Mouse (Mus musculus): ENCODE data around the gene Nolc1. TPM values are rescaled to one million over a fixed set of nuclear protein-coding genes. Genes with fewer than 3 reads are reported as not detected.
"Not testable (repeated sequence)": the region's sequence is repeated elsewhere in the genome, so short reads cannot be mapped to it uniquely, and the experiment has no call there.

The Nolc1 gene
- total RNA-seq, 1 experiment from 2014 or later = 59.2 TPM

DNA sequence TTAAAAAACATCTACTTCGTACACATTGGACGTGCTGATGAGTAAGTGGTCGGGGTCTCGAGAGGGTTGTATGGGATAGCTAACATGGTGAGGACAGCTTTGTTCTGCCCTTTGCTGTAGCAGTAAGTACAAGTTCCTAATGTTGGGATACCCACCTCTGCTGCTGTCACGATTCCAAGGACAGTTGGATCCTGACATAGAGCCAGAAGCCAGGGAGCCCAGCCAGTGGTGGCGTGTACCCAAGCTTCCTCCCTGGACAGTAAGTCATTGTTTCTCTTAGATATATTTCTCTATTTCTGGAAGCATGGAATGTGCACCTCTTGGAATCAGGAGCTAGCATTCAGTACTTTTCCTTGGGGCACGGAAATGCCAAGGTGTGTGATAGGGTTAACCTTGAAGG lies 12.2 kb downstream of the Nolc1 start:
- DNase-seq = peak; percentile 41

DNA sequence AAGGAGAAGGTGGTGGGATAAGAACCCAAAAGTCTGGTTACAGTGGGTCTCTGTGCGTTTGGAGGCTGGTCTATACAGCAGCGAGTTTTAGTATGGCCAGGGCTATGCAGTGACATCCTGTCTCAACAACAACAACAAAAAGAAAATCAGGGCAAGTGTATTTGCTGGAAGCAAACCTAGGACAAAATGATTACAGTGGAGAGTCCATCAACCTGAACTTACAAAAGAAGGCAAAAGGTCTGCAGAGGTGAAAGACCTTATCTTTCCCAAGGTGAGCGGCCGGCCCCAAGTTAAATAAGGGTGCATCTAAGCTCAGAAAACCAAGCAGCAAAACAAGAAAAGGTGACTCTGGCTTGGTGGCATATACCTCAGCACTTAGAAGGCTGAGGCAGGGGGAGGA lies 16.0 kb downstream of the Nolc1 start:
- no peak for DNase-seq

GRCm38 (mm10) chr19:46094144-46094543 lies 18.5 kb downstream of the Nolc1 start:
- DNase-seq = no peak

- DNase-seq = no peak
Measured at GRCm38 (mm10) chr19:46095291-46095690, 19.6 kb downstream of the Nolc1 start.

DNA sequence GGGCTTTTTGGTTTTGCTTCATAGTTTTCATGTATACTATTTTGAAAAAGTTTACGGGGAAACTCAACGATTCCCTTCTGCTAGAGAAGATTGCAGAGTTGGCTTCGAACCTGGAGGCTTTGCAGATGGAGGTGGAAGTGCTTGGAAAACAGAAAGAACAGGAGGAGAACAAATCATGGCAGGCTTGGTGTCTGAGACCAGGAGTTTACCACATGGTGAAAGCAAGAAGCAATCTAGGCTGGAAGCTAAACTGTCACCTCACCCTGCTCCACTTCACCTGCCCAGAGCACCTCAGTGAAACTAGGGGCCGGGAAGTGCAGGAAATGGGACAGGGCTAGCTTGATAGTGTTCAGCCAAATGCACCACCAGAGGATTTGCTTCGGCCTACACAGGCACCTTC lies 20.7 kb downstream of the Nolc1 start:
- no peak for DNase-seq

GRCm38 (mm10) chr19:46099561-46099960 lies 23.9 kb downstream of the Nolc1 start:
- no peak for DNase-seq

DNA sequence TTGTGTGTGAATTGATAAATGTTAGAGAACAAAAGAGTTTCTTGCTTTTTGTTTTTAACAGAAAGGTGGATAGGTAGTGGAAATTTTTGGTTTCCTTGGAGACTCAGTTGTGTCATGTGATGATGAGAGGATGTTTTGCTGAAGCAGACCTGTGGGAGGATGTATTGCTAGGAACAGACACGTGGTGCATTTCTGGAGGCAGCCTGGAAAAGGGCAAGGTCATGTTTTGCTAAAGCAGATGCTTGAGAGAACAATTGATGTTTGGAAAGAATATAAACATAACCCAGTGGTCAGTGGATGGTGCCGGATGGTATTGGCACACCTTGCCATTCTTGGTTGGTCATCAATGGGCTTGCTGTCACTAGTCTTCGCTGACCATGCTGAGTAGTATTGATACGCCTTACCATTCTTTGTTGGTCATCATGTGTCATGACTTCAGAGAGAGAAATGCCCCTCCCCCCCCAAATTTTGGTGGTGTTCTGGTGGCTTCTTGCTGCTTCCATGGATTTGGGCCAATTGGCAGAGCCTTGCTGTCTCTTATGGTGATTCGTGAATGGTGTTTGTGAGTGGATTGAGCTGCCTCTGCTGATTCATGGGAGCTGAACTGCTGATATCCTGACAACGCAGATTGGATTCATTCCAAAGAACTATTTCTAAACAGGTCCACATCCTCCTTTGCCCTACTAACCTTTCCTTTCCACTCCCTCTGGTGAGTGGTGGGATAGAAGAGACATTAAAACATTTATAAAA lies 27.9 kb downstream of the Nolc1 start:
- DNase-seq = peak; percentile 75

DNA sequence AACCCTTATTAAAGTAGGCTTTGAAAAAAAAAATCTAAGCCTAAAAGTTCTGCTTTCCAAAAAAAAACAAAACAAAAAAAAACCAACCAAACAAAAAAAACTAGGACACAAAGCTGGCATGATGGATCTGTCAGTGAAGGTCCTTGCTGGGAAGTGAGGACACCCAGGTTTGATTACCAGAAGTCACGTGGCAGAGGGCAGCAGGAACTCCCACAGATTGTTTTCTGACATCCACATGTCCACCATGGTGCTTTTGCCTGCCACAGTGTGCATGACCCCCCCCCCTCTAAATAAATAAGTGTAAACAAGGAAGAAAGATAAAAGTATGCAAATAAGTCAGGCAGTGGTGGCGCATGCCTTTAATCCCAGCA lies 28.5 kb downstream of the Nolc1 start:
- DNase-seq = no peak

- no peak for DNase-seq
Measured at GRCm38 (mm10) chr19:46110214-46110613, 34.6 kb downstream of the Nolc1 start.

DNA sequence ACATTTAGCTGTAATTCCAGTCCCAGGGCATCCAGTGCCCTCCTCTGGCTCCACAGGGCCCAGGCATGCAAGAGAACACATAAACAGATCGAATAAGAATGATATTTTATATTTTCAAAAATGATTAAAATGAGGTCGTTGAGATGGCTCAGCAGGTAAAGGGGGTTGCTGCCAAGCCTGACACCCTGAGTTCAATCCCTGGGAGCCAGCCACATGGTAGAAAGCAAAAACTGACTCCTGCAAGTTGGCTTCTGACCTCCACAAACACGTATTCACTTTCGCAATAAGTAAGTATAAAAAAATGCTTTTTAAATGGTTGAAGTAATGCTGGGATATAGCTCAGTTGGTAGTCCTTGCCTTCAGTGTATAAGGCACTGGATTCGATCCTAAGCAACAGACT lies 35.1 kb downstream of the Nolc1 start:
- DNase-seq = no peak

DNA sequence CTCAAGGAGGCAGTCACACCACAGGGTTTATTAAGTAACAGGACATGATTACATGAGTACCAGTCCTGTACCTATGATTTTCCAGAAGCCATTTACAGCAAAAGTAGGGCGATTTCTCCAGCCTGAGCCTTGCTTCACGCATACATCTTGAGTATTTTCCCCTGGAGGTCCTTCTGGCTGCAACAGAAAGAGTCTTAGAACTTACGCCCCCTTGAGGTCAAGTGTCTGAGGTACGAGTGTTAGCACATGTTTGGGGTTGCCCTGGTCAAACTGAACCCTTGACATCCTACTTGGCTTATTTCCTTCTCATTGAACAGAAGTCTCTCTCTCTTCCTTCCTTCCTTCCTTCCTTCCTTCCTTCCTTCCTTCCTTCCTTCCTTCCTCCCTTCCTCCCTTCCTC lies 39.0 kb downstream of the Nolc1 start:
- no peak for DNase-seq

DNA sequence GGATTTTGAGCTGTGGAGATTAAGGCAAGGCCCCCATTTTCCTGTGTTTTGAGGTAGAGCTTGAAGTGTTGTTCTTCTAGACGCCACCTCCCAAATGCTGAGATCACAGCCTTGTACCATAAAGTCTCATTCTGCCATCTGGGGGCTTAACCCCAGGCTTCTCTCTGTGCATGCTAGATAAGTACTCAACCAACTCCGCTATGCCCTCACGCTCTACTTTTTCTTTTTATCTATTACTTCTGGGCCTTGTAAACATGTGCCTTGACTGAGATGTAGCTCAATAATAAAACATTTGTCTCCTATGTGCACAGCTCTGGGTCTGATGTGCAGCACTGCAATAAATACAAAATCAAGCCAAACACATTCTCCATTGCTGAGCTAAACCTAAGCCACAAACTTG lies 43.8 kb downstream of the Nolc1 start:
- no peak for DNase-seq

GRCm38 (mm10) chr19:46120872-46121271 lies 45.2 kb downstream of the Nolc1 start:
- no peak for DNase-seq

GRCm38 (mm10) chr19:46123876-46124275 lies 48.2 kb downstream of the Nolc1 start:
- DNase-seq = no peak

- no peak for DNase-seq
Measured at GRCm38 (mm10) chr19:46124651-46125050, 49.0 kb downstream of the Nolc1 start.

DNA sequence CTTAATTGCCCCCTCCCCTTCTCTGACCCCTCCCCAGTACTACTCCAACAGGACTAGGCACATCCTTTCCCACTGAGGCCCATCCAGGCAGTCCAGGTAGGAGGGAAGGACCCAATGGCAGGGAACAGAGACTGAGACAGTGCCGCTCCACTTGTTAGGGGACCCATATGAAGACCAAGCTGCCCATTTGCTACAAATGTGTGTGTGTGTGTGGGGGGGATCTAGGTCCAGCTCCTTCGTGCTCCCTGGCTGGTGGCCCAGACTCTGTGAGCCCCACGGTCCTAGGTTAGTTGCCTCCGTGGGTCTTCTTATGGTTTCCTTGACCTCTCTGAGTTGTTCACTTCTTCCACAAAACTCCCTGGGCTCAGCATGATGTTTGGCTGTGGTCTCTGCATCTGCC lies 50.6 kb downstream of the Nolc1 start:
- no peak for DNase-seq

DNA sequence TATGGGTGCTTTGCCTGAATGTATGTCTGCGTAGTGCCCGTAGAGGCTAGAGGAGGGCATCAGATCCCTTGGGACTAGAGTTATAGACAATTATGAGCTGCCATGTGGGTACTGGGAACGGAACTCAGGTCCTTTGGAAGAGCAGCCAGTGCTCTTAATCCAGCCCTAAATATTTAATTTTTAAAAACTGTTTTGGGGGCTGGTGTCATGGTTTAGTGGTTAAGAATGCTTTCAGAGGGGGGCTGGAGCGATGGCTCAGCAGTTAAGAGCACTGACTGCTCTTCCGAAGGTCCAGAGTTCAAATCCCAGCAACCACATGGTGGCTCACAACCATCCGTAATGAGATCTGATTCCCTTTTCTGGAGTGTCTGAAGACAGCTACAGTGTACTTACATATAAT lies 54.1 kb downstream of the Nolc1 start:
- not testable (repeated sequence) for DNase-seq

GRCm38 (mm10) chr19:46131283-46131682 lies 55.6 kb downstream of the Nolc1 start:
- no peak for DNase-seq

DNA sequence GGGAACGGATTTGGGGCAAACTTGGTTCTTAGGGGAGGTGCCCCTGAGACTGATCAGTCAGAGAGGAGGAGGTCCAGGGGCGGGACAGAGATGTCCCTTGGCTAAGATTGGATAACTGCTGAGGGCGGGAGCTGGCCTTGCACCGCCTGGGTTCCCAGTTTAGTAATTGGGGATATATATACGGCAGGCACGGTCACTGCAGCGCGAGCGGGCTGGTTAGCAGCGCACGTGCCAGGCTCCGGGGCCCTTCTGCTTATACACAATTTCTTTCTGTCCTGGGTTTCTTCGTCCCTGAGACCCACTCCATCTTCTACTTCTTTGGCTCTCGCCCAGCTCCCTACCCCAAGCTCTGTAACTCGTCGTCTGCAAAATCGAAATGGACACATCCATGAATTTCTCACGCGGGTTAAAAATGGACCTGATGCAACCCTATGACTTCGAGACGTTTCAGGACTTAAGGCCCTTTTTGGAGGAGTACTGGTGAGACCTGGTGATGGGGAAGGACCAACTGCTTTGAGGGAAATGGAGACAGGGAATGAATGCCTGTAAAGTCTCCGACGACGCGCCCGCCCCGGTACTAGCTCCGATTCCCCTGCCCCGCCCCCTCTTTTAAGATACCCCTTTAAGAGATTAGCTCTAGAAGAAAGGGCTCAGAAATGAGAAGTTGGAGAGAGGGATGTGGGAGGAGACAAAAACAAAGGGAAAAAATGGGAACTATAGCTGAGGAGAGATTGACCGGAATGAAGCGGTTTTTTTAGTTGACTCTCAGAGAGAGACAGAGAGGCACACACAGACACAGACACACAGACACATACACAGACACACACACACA lies 56.2 kb downstream of the Nolc1 start, which contains the start of gene Elovl3:
Elovl3 (plus strand) TSS at position 204 of the 832 bp plus-strand sequence.
- peak; percentile 79 for DNase-seq

DNA sequence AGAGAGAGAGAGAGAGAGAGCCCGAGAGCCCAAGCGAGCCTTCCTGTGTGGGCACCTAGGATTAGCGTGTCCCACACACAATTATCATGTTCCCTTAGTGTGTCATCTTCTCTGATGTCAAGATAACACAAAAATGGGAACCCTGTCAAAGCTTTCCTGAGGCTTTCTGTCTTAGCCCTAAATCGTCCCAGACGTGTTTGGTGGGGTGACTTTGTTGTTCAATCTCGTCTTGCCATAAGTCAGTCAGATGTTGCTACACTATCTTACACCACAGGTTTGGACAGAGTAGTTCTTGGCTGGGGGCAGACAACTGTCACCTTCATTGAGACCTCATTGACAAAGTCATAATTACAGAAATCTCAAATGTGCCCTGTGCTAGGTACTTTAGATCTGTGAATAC lies 56.9 kb downstream of the Nolc1 start:
- no peak for DNase-seq
